Mouse (Mus musculus): ENCODE measurements at regions not wholly inside any gene's neighbourhood (a gene's known extent, or its start where the extent isn't known, plus 50 kb on each side); places are given as distances from the start of the nearest gene placed in this dataset.

- no peak for DNase-seq (ENCODE audit: low spot score in 2 of 2)
- intact Hi-C loops (cut with DNase I): no loop called here
Observed at GRCm38 (mm10) chr12:97793364-97794120, 465.7 kb downstream of the Galc start.

- intact Hi-C loops (cut with DNase I): no loop called here
- no peak for DNase-seq (ENCODE audit: low spot score in 2 of 2)
Observed at GRCm38 (mm10) chr12:97783476-97783875, 475.8 kb downstream of the Galc start.

GRCm38 (mm10) chr12:97759116-97759515 lies 500.1 kb downstream of the Galc start:
- DNase-seq (ENCODE audit: low spot score in 2 of 2): no peak
- intact Hi-C loops (cut with DNase I): no loop called here

GRCm38 (mm10) chr12:97758624-97759023 lies 500.6 kb downstream of the Galc start:
- intact Hi-C loops (cut with DNase I): no loop called here
- peak; percentile 18 to 20 for DNase-seq (ENCODE audit: low spot score in 2 of 2)

DNA sequence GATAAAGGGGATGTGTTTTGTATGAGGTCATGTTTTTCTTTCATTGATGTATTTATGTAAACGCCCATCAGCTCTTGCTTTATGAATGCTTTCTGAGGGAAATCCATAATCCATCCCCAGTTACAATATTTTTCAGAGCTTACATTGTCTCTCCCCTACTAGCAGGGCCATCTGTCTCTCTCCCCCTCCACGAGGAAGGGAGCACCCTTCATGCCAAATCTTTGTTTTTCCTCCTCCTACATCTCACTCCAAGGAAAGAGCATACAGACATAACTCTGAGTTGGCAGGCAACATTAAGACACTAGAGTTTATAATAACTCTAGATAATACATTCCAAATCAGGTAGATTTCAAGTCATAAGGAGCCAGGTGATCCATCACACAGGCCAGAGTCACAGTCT lies 509.1 kb downstream of the Galc start:
- DNase-seq (ENCODE audit: low spot score in 2 of 2): no peak
- intact Hi-C loops (cut with DNase I): no loop called here

DNA sequence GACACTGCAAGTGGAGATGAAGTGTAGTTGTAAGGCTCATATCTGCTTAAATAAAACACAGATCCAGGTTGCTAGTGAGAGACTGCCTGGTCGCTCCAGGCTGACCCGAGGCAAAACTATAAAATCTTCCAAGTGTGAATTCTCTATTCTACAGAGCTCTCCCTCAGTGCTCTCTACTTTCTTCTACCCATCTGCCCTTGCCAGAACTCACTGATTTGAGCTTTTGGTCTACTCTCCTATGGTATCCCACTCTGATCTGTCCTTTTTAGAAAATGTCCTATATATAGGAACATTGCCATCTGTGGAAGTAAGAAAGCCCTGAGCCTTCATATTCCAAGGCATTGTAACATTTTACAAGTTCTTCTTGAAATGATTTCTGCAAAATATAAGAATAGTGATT lies 518.3 kb downstream of the Galc start:
- intact Hi-C loops (cut with DNase I): no loop called here
- no peak for DNase-seq (ENCODE audit: low spot score in 2 of 2)

GRCm38 (mm10) chr12:97732078-97732580 lies 527.1 kb downstream of the Galc start:
- intact Hi-C loops (cut with DNase I): no loop called here

DNA sequence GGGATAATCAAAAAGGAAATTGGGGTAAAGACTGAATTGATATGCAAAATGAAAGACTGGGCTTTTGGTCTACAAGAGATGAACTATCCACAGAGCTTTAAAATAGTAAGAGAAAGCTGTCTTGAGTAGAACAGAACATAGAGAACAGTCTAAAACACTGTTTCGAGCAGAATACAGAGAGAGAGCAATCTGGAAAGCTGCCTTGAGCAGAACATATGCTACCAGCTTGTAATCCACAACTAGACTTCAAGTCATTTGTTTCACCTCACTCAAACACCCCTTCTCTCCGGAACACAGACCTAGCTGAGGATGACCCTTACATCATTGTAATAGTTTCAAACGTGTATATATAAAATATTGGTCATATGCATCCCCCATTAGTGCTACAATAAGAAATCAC lies 538.7 kb downstream of the Galc start:
- intact Hi-C loops (cut with DNase I): no loop called here

More at GRCm38 (mm10) chr12:97732078-97732580, 527.1 kb downstream of the Galc start:
- DNase-seq (ENCODE audit: low spot score in 2 of 2): no peak

GRCm38 (mm10) chr12:97717812-97718211 lies 541.4 kb downstream of the Galc start:
- intact Hi-C loops (cut with DNase I): loop anchor here (10.0 kb wide), 1 partner anchor 203 kb away; no protein-coding TSS in a partner anchor
- DNase-seq (ENCODE audit: low spot score in 2 of 2): no peak

More for the DNA sequence above, 538.7 kb downstream of the Galc start:
- DNase-seq (ENCODE audit: low spot score in 2 of 2): no peak
